Mouse (Mus musculus): ENCODE results near the gene Nlrp6. TPM values are rescaled to one million over a fixed set of nuclear protein-coding genes. Genes with fewer than 3 reads are reported as not detected.

The Nlrp6 gene
- total and polyA plus RNA-seq, 3 experiments, result 0.08 to 0.11 TPM; not detected in 1

- DNase-seq (ENCODE audit: low spot score), result no peak
- H3K9me3 ChIP-seq (replicated peaks), result no peaks in the 10 kb centered on the region
- 0 out of 2 replicates have a peak, but pooled peaks cover 2% of the 10 kb centered on the region for H3K4me1 ChIP-seq (ENCODE audit: insufficient read depth, low read depth, low read length)
- no peak within 1 kb of the TSS for H3K4me3 ChIP-seq (ENCODE audit: low read depth, low read length)
- 0 out of 2 replicates have a peak, but pooled peaks cover 2% of the 10 kb centered on the region for H3K27me3 ChIP-seq (ENCODE audit: insufficient read depth, low read length)
- TF ChIP-seq TAL1 (conservative IDR thresholded peaks at IDR 0.05; ENCODE audit: low read depth, low read length) (no peak), GATA1 (IDR thresholded peaks at IDR 0.05; ENCODE audit: borderline replicate concordance, low read length) (no peak), GATA2 (IDR thresholded peaks at IDR 0.05; ENCODE audit: borderline replicate concordance, low read depth, low read length) (no peak), CTCF (IDR thresholded peaks at IDR 0.05; ENCODE audit: low read depth, low read length) (no peak), POLR2AphosphoS5 (IDR thresholded peaks at IDR 0.05; ENCODE audit: insufficient replicate concordance, low read depth, low read length) (no peak)
- no peak for ATAC-seq (ENCODE audit: extremely low read depth, insufficient number of reproducible peaks, low FRiP score, poor library complexity, severe bottlenecking)
- peaks cover 55% of the 10 kb centered on the region for H3K36me3 ChIP-seq (replicated peaks)
Measured at GRCm38 (mm10) chr7:140900220-140900619, 20.5 kb upstream of the Nlrp6 start, which contains the start of gene Cox8b. TSS of gene Cox8b (minus strand) at chr7:140900446.

- Histone ChIP-seq H3K4me3 (ENCODE audit: low read depth, low read length) (no peak overlapping the region), H3K9me3 (replicated peaks) (no peaks in the 10 kb centered on the region), H3K27me3 (ENCODE audit: insufficient read depth, low read length) (peaks cover 14% of the 10 kb centered on the region; the same call in 1 of the 2 replicates), H3K36me3 (replicated peaks) (peaks cover 37% of the 10 kb centered on the region), H3K4me1 (ENCODE audit: insufficient read depth, low read depth, low read length) (0 out of 2 replicates have a peak, but pooled peaks cover 6% of the 10 kb centered on the region)
- TF ChIP-seq CTCF (IDR thresholded peaks at IDR 0.05; ENCODE audit: low read depth, low read length) (no peak), GATA2 (IDR thresholded peaks at IDR 0.05; ENCODE audit: borderline replicate concordance, low read depth, low read length) (no peak), GATA1 (IDR thresholded peaks at IDR 0.05; ENCODE audit: borderline replicate concordance, low read length) (no peak)
- DNase-seq (ENCODE audit: low spot score) (no peak), ATAC-seq (ENCODE audit: extremely low read depth, insufficient number of reproducible peaks, low FRiP score, poor library complexity, severe bottlenecking) (no peak)
Measured at GRCm38 (mm10) chr7:140902036-140902875, 18.4 kb upstream of the Nlrp6 start.

- peaks cover 28% of the 10 kb centered on the region for H3K36me3 ChIP-seq (replicated peaks)
- DNase-seq (ENCODE audit: low spot score) (peak; percentile 71), ATAC-seq (ENCODE audit: extremely low read depth, insufficient number of reproducible peaks, low FRiP score, poor library complexity, severe bottlenecking) (peak; percentile 34; the same call in 1 of the 2 replicates)
- peaks cover 14% of the 10 kb centered on the region; the same call in 1 of the 2 replicates for H3K27me3 ChIP-seq (ENCODE audit: insufficient read depth, low read length)
- 0 out of 2 replicates have a peak, but pooled peaks cover 6% of the 10 kb centered on the region for H3K4me1 ChIP-seq (ENCODE audit: insufficient read depth, low read depth, low read length)
- no peaks in the 10 kb centered on the region for H3K9me3 ChIP-seq (replicated peaks)
- TF ChIP-seq GATA2 (IDR thresholded peaks at IDR 0.05; ENCODE audit: borderline replicate concordance, low read depth, low read length), result no peak
- no peak for TF ChIP-seq GATA1 (IDR thresholded peaks at IDR 0.05; ENCODE audit: borderline replicate concordance, low read length)
- TF ChIP-seq POLR2AphosphoS5 (IDR thresholded peaks at IDR 0.05; ENCODE audit: insufficient replicate concordance, low read depth, low read length), result no peak
- TF ChIP-seq TAL1 (conservative IDR thresholded peaks at IDR 0.05; ENCODE audit: low read depth, low read length), result no peak
- TF ChIP-seq CTCF (IDR thresholded peaks at IDR 0.05; ENCODE audit: low read depth, low read length), result peak; percentile 91
- H3K4me3 ChIP-seq (ENCODE audit: low read depth, low read length), result no peak overlapping the region
Measured at GRCm38 (mm10) chr7:140903212-140903611, 17.5 kb upstream of the Nlrp6 start.

- Histone ChIP-seq H3K4me3 (ENCODE audit: low read depth, low read length) (no peak overlapping the region), H3K4me1 (ENCODE audit: insufficient read depth, low read depth, low read length) (peaks cover 16% of the 10 kb centered on the region), H3K27me3 (ENCODE audit: insufficient read depth, low read length) (peaks cover 16% of the 10 kb centered on the region; the same call in 1 of the 2 replicates), H3K9me3 (replicated peaks) (no peaks in the 10 kb centered on the region), H3K36me3 (replicated peaks) (peaks cover 4% of the 10 kb centered on the region)
- TF ChIP-seq GATA2 (IDR thresholded peaks at IDR 0.05; ENCODE audit: borderline replicate concordance, low read depth, low read length), result no peak
- no peak for TF ChIP-seq POLR2AphosphoS5 (IDR thresholded peaks at IDR 0.05; ENCODE audit: insufficient replicate concordance, low read depth, low read length)
- no peak for TF ChIP-seq TAL1 (conservative IDR thresholded peaks at IDR 0.05; ENCODE audit: low read depth, low read length)
- TF ChIP-seq CTCF (IDR thresholded peaks at IDR 0.05; ENCODE audit: low read depth, low read length), result no peak
- TF ChIP-seq GATA1 (IDR thresholded peaks at IDR 0.05; ENCODE audit: borderline replicate concordance, low read length), result no peak
- ATAC-seq (ENCODE audit: extremely low read depth, insufficient number of reproducible peaks, low FRiP score, poor library complexity, severe bottlenecking) (no peak), DNase-seq (ENCODE audit: low spot score) (no peak)
Measured at GRCm38 (mm10) chr7:140905642-140906081, 15.0 kb upstream of the Nlrp6 start.

GRCm38 (mm10) chr7:140907131-140907530 lies 13.6 kb upstream of the Nlrp6 start:
- ATAC-seq (ENCODE audit: extremely low read depth, insufficient number of reproducible peaks, low FRiP score, poor library complexity, severe bottlenecking) (no peak), DNase-seq (ENCODE audit: low spot score) (no peak)
- peaks cover 16% of the 10 kb centered on the region; the same call in 1 of the 2 replicates for H3K27me3 ChIP-seq (ENCODE audit: insufficient read depth, low read length)
- H3K4me3 ChIP-seq (ENCODE audit: low read depth, low read length), result no peak overlapping the region
- H3K9me3 ChIP-seq (replicated peaks), result no peaks in the 10 kb centered on the region
- H3K4me1 ChIP-seq (ENCODE audit: insufficient read depth, low read depth, low read length), result peaks cover 22% of the 10 kb centered on the region
- no peaks in the 10 kb centered on the region for H3K36me3 ChIP-seq (replicated peaks)
- TF ChIP-seq TAL1 (conservative IDR thresholded peaks at IDR 0.05; ENCODE audit: low read depth, low read length) (no peak), POLR2AphosphoS5 (IDR thresholded peaks at IDR 0.05; ENCODE audit: insufficient replicate concordance, low read depth, low read length) (no peak), CTCF (IDR thresholded peaks at IDR 0.05; ENCODE audit: low read depth, low read length) (no peak), GATA1 (IDR thresholded peaks at IDR 0.05; ENCODE audit: borderline replicate concordance, low read length) (no peak), GATA2 (IDR thresholded peaks at IDR 0.05; ENCODE audit: borderline replicate concordance, low read depth, low read length) (no peak)

- TF ChIP-seq GATA2 (IDR thresholded peaks at IDR 0.05; ENCODE audit: borderline replicate concordance, low read depth, low read length) (no peak), POLR2AphosphoS5 (IDR thresholded peaks at IDR 0.05; ENCODE audit: insufficient replicate concordance, low read depth, low read length) (no peak), TAL1 (conservative IDR thresholded peaks at IDR 0.05; ENCODE audit: low read depth, low read length) (no peak), GATA1 (IDR thresholded peaks at IDR 0.05; ENCODE audit: borderline replicate concordance, low read length) (no peak), CTCF (IDR thresholded peaks at IDR 0.05; ENCODE audit: low read depth, low read length) (no peak)
- Histone ChIP-seq H3K4me1 (ENCODE audit: insufficient read depth, low read depth, low read length) (peaks cover 28% of the 10 kb centered on the region), H3K9me3 (replicated peaks) (no peaks in the 10 kb centered on the region), H3K36me3 (replicated peaks) (no peaks in the 10 kb centered on the region), H3K27me3 (ENCODE audit: insufficient read depth, low read length) (peaks cover 22% of the 10 kb centered on the region), H3K4me3 (ENCODE audit: low read depth, low read length) (no peak overlapping the region)
- no peak for DNase-seq (ENCODE audit: low spot score)
- ATAC-seq (ENCODE audit: extremely low read depth, insufficient number of reproducible peaks, low FRiP score, poor library complexity, severe bottlenecking), result no peak
Measured at GRCm38 (mm10) chr7:140907697-140908096, 13.0 kb upstream of the Nlrp6 start.
